Mouse (Mus musculus) G1E (cell line): Measurements from ENCODE around the gene Tial1. TPM values are rescaled to one million over a fixed set of nuclear protein-coding genes. Genes with fewer than 3 reads are reported as not detected.

Experiments
- ATAC-seq: 2 replicates; pipeline ENCODE4 v1.8.0; 2016; ENCODE audit warnings: mild to moderate bottlenecking; ENCODE audit not compliant: insufficient number of reproducible peaks, poor library complexity, low FRiP score, severe bottlenecking; ENCODE audit errors: extremely low read depth
- DNase-seq: peaks from one replicate; pipeline ENCODE4 v3.0.0; 2012; ENCODE audit warnings: low spot score
- H3K27me3 ChIP-seq: 2 replicates; pipeline ENCODE4 v1.6.1; 2012; ENCODE audit warnings: mild to moderate bottlenecking, low read length, inconsistent platforms; ENCODE audit not compliant: insufficient read depth
- H3K36me3 ChIP-seq: replicated peaks from 2 replicates; pipeline ENCODE3; 2012; ENCODE audit warnings: mild to moderate bottlenecking, inconsistent platforms
- H3K4me1 ChIP-seq: 2 replicates; pipeline ENCODE4 v1.6.1; 2012; ENCODE audit warnings: low read depth, low read length, inconsistent platforms, mixed read lengths; ENCODE audit not compliant: insufficient read depth
- H3K4me3 ChIP-seq: 2 replicates; pipeline ENCODE4 v1.5.1; 2012; ENCODE audit warnings: low read depth, mild to moderate bottlenecking, inconsistent platforms, low read length, moderate library complexity, mixed read lengths
- H3K9me3 ChIP-seq: replicated peaks from 2 replicates; pipeline ENCODE4 v1.6.1; 2012; ENCODE audit warnings: inconsistent platforms
- CTCF ChIP-seq: IDR thresholded peaks from 2 replicates; pipeline ENCODE4 v1.5.1; 2012; ENCODE audit warnings: low read depth, low read length, inconsistent platforms, mixed read lengths
- GATA1 ChIP-seq: IDR thresholded peaks from 2 replicates; pipeline ENCODE4 v1.6.1; 2012; ENCODE audit warnings: borderline replicate concordance, low read length, inconsistent platforms, mixed read lengths
- GATA2 ChIP-seq: IDR thresholded peaks from 2 replicates; pipeline ENCODE4 v1.6.1; 2012; ENCODE audit warnings: low read depth, low read length, inconsistent platforms, borderline replicate concordance
- POLR2AphosphoS5 ChIP-seq: IDR thresholded peaks from 2 replicates; pipeline ENCODE4 v1.6.1; 2012; ENCODE audit warnings: low read depth, low read length, inconsistent platforms; ENCODE audit not compliant: insufficient replicate concordance
- TAL1 ChIP-seq: conservative IDR thresholded peaks from 2 replicates; pipeline ENCODE4 v1.6.1; 2012; ENCODE audit warnings: low read depth, low read length, inconsistent platforms, mixed read lengths
- polyA plus RNA-seq: library from polyadenylated mRNA; stranded (reverse); fragments of >175 nt; gene quantifications from 2 replicates; pipeline ENCODE4 v1.2.3, GENCODE M21; 2012
- total RNA-seq, 2 experiments: library from RNA; stranded (forward) in 1 of 2; stranded (reverse) in 1 of 2; fragments of 200-1000 nt in 1 of 2; fragments of >200 nt in 1 of 2; fragmentation: Nextera tagmentation in 1 of 2; gene quantifications; 2 replicates each; pipeline ENCODE4 v1.2.3; 2014 to 2017

Tial1 gene
- total and polyA plus RNA-seq, 3 experiments, result 59.7 to 139 (median 70.7) TPM

DNA sequence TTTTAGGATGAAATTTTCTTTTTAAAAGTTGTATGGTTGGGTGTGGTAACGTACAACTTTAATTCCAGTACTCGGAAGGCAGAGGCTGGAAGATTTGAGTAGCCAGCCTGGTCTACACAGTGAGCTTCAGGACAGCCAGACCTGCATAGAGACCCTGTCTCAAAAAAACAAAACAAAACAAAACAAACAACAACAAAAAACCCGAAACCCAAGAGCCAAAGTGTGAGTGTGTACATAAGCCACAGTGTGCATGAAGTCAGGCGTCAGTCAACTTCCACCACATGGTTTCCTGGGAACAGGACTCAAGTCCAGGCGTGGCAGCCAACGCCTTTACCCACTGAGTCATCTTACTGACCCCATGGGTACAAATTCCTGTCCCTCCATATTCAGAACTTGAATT lies 22.3 kb downstream of the Tial1 start:
- no peak for DNase-seq
- Histone ChIP-seq H3K4me1 (peaks cover 17% of the 10 kb centered on the region), H3K36me3 (peaks cover 47% of the 10 kb centered on the region), H3K27me3 (no peaks in the 10 kb centered on the region), H3K4me3 (no peak overlapping the region), H3K9me3 (no peaks in the 10 kb centered on the region)
- no peak for ATAC-seq
- TF ChIP-seq GATA2 (no peak), GATA1 (no peak), POLR2AphosphoS5 (no peak), TAL1 (no peak), CTCF (no peak)

- Histone ChIP-seq H3K36me3 (peaks cover 36% of the 10 kb centered on the region), H3K9me3 (no peaks in the 10 kb centered on the region), H3K27me3 (no peaks in the 10 kb centered on the region), H3K4me1 (peaks cover 20% of the 10 kb centered on the region), H3K4me3 (no peak overlapping the region)
- ATAC-seq, result no peak
- TF ChIP-seq POLR2AphosphoS5 (no peak), GATA1 (no peak), TAL1 (no peak), GATA2 (no peak), CTCF (no peak)
- DNase-seq, result no peak
Observed at GRCm38 (mm10) chr7:128438131-128438530, 23.4 kb downstream of the Tial1 start.

GRCm38 (mm10) chr7:128433213-128433612 lies 28.3 kb downstream of the Tial1 start:
- peaks cover 5% of the 10 kb centered on the region for H3K36me3 ChIP-seq
- DNase-seq, result no peak
- no peaks in the 10 kb centered on the region; the same call in 1 of the 2 replicates for H3K27me3 ChIP-seq
- no peak overlapping the region for H3K4me3 ChIP-seq
- ATAC-seq, result no peak
- TF ChIP-seq POLR2AphosphoS5 (no peak), GATA2 (no peak), CTCF (no peak), GATA1 (no peak), TAL1 (no peak)
- H3K9me3 ChIP-seq, result no peaks in the 10 kb centered on the region
- peaks cover 5% of the 10 kb centered on the region; the same call in 1 of the 2 replicates for H3K4me1 ChIP-seq

DNA sequence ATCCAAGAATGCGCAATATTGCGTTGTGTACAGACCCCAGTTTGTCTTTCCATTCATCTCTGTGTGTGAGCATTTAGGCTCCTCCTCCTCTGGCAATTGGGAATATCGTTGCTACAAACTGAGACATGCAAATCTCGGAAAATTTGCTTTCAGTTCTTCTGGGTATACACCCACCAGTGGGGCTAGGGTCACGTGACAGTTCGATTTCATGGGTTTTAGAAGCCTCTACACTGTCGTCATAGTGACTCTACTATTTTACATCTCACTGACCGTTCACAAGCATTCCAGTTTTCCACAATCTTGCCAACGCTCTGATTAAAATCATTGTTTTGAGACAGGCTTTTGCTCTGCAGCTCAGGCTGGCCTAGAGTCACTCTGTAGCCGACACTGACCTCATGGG lies 28.9 kb downstream of the Tial1 start:
- peaks cover 2% of the 10 kb centered on the region for H3K36me3 ChIP-seq
- DNase-seq (no peak), ATAC-seq (no peak)
- no peaks in the 10 kb centered on the region; the same call in 1 of the 2 replicates for H3K27me3 ChIP-seq
- H3K9me3 ChIP-seq, result no peaks in the 10 kb centered on the region
- no peak overlapping the region for H3K4me3 ChIP-seq
- no peak for TF ChIP-seq TAL1
- no peak for TF ChIP-seq POLR2AphosphoS5
- no peak for TF ChIP-seq CTCF
- TF ChIP-seq GATA1, result no peak
- no peak for TF ChIP-seq GATA2
- peaks cover 5% of the 10 kb centered on the region; the same call in 1 of the 2 replicates for H3K4me1 ChIP-seq

DNA sequence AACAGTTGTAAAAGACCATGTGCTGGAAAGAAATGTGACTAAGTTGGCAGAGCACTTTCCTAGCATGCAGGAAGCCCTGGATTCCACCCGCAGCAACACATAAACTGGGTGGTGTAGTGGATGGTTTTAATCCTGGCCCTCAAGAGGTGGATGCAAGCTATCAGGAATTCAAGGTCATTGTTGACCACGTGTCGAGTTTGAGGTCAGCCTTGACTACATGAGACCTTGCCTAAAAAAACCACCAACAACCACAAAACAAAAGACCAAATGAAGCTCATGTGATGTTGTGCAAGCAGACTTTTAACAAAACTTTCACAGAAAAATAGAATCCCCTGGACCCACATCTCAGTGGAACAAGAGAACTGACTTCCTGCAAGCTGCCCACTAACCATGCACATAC lies 39.0 kb downstream of the Tial1 start:
- Histone ChIP-seq H3K27me3 (peaks cover 18% of the 10 kb centered on the region), H3K36me3 (no peaks in the 10 kb centered on the region), H3K9me3 (no peaks in the 10 kb centered on the region), H3K4me3 (no peak overlapping the region), H3K4me1 (peaks cover 45% of the 10 kb centered on the region)
- TF ChIP-seq CTCF, result no peak
- no peak for TF ChIP-seq GATA1
- TF ChIP-seq POLR2AphosphoS5, result no peak
- no peak for TF ChIP-seq TAL1
- TF ChIP-seq GATA2, result no peak
- ATAC-seq (no peak), DNase-seq (no peak)

- Histone ChIP-seq H3K9me3 (no peaks in the 10 kb centered on the region), H3K36me3 (peaks cover under 1% of the 10 kb centered on the region), H3K4me1 (peaks cover 47% of the 10 kb centered on the region), H3K27me3 (peaks cover 16% of the 10 kb centered on the region), H3K4me3 (no peak overlapping the region)
- no peak for DNase-seq
- no peak for ATAC-seq
- TF ChIP-seq TAL1 (no peak), GATA1 (no peak), CTCF (no peak), POLR2AphosphoS5 (no peak), GATA2 (no peak)
Observed at GRCm38 (mm10) chr7:128421701-128422100, 39.8 kb downstream of the Tial1 start.
